Mouse (Mus musculus) B cell, adult 2 months (primary cell): Measurements from ENCODE around the gene G430095P16Rik.

ENCODE experiments used
- DNase-seq, 2 experiments: peaks; one replicate each; pipeline ENCODE4 v3.0.0; 2022

The G430095P16Rik gene

GRCm38 (mm10) chr8:84724683-84725082 is 1.9 kb downstream of the G430095P16Rik start:
- DNase-seq = no peak

GRCm38 (mm10) chr8:84725246-84725940 is 2.6 kb downstream of the G430095P16Rik start:
- DNase-seq = no peak

GRCm38 (mm10) chr8:84725941-84726259 is 3.1 kb downstream of the G430095P16Rik start:
- DNase-seq = no peak

- no peak for DNase-seq
Observed at GRCm38 (mm10) chr8:84728474-84728873, 5.7 kb downstream of the G430095P16Rik start.

GRCm38 (mm10) chr8:84729921-84730362 is 7.1 kb downstream of the G430095P16Rik start:
- no peak for DNase-seq

- no peak for DNase-seq
Observed at GRCm38 (mm10) chr8:84730541-84731370, 7.9 kb downstream of the G430095P16Rik start.

- no peak for DNase-seq
Observed at GRCm38 (mm10) chr8:84731371-84732177, 8.8 kb downstream of the G430095P16Rik start.

- no peak for DNase-seq
Observed at GRCm38 (mm10) chr8:84732545-84732944, 9.7 kb downstream of the G430095P16Rik start.

- DNase-seq = no peak
Observed at GRCm38 (mm10) chr8:84732996-84733395, 10.2 kb downstream of the G430095P16Rik start.

- no peak for DNase-seq
Observed at GRCm38 (mm10) chr8:84733959-84734358, 11.2 kb downstream of the G430095P16Rik start.

- DNase-seq = no peak
Observed at GRCm38 (mm10) chr8:84734680-84735079, 11.9 kb downstream of the G430095P16Rik start.

GRCm38 (mm10) chr8:84735597-84735996 is 12.8 kb downstream of the G430095P16Rik start:
- DNase-seq = no peak

GRCm38 (mm10) chr8:84736521-84736920 is 13.7 kb downstream of the G430095P16Rik start:
- DNase-seq = no peak

GRCm38 (mm10) chr8:84737608-84738007 is 14.8 kb downstream of the G430095P16Rik start:
- peak; percentile 84 for DNase-seq

GRCm38 (mm10) chr8:84738266-84738665 is 15.5 kb downstream of the G430095P16Rik start:
- no peak for DNase-seq

- no peak for DNase-seq
Observed at GRCm38 (mm10) chr8:84738715-84739400, 16.1 kb downstream of the G430095P16Rik start.

- no peak for DNase-seq
Observed at GRCm38 (mm10) chr8:84739401-84739742, 16.6 kb downstream of the G430095P16Rik start.

- no peak for DNase-seq
Observed at GRCm38 (mm10) chr8:84740895-84741843, 18.4 kb downstream of the G430095P16Rik start.

GRCm38 (mm10) chr8:84742171-84743053 is 19.6 kb downstream of the G430095P16Rik start:
- DNase-seq = no peak

GRCm38 (mm10) chr8:84743054-84743415 is 20.2 kb downstream of the G430095P16Rik start:
- no peak for DNase-seq
